Mouse (Mus musculus): ENCODE data around the gene Prom2.

The Prom2 gene

DNA sequence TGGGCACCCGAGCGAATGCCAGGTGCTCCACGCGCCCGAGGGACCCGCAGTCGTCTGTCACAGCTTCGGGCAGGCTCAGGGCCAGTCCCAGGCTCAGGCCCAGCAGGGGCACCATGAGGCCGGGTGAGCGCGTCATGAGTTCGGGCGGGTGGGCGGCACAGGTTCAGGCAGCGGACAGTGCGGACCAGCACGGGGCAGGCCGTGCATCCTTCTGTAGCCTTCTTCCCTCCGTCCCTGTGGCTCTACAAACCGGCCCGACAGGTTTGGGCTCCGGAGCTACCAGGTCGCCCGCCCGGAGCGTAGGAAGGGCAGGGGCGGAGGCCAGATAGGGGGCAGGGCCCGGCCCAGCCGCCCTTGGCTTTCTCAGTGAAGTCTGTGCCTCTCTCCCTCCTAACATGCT is at the start of gene Prom2:
Gene Prom2, minus strand, starts transcription at position 283 of the 400 bp plus-strand sequence.
- DNase-seq (ENCODE audit: low spot score), result peak; percentile 30

GRCm38 (mm10) chr2:127590840-127591239 is 49.6 kb upstream of the Prom2 start:
- DNase-seq (ENCODE audit: low spot score), result no peak

DNA sequence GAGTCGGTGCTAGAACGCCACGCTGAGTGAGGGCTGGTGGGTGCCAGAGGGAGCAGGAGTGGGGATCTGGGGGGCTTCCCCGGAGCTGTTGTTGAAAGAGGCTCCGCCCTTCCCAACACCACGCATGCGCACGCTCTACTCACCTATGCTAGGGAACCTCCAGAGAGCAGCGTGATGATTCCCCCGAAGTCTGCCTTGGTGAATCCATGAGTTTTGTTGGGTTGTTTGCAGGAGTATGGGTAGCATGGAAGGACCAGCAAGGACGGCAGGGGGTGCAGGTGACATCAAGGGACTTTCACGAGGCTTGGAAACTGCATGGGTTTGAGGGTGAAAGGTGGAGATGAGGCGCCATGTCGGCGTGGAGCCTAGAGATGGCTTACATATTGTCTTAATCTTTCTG is 48.9 kb upstream of the Prom2 start:
- DNase-seq (ENCODE audit: low spot score), result no peak

GRCm38 (mm10) chr2:127588897-127589296 is 47.6 kb upstream of the Prom2 start:
- DNase-seq (ENCODE audit: low spot score), result no peak

DNA sequence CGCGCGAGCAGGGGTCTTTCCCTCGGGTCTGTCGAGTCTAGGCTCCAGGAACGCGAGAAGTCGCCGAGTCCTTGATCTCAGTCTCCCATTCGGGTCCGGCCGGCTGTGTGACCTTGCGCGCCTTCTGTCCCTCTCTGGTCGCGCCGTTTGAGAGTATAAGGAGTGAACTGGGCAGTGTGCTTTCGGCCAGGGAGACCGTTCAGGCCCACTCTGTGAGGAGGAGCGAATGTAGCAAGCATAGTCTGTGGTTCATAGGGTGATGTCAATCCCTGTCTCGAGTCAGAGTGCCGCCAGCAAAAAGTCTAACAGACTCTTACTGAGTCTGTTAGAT is 46.2 kb upstream of the Prom2 start:
- DNase-seq (ENCODE audit: low spot score), result no peak

GRCm38 (mm10) chr2:127586694-127587513 is 45.6 kb upstream of the Prom2 start, which contains the start of the genes Zfp661 and Mrps5:
Gene Zfp661 (minus strand): TSS chr2:127587094.
Gene Mrps5 (plus strand): TSS chr2:127587222.
- peak; percentile 77 for DNase-seq (ENCODE audit: low spot score)

GRCm38 (mm10) chr2:127584436-127584858 is 43.2 kb upstream of the Prom2 start:
- DNase-seq (ENCODE audit: low spot score), result peak; percentile 95

- DNase-seq (ENCODE audit: low spot score), result no peak
Observed at GRCm38 (mm10) chr2:127573322-127573721, 32.1 kb upstream of the Prom2 start.

- DNase-seq (ENCODE audit: low spot score), result peak; percentile 76
Observed at GRCm38 (mm10) chr2:127559070-127559966, 18.1 kb upstream of the Prom2 start.

DNA sequence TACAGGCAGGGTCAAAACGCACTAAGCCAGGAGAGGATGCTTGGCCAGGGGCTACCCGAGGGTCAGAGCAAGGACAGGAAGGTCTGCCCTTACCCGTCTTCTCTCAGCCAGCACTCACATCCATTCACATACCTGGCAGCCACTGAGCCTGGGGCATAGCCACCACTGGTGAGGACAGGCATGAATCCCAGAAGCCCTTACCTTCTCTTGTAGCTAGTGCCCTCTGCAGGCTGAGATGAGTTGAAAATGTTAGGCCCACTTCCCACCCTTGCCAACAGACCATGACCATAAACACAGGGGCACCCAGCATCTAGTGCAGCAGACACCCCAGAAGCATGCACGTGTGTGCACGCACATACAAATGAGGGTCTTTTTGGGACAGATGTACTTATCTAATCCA is 9.8 kb upstream of the Prom2 start:
- DNase-seq (ENCODE audit: low spot score), result no peak

GRCm38 (mm10) chr2:127550446-127550845 is 9.2 kb upstream of the Prom2 start:
- no peak for DNase-seq (ENCODE audit: low spot score)

- DNase-seq (ENCODE audit: low spot score), result no peak
Observed at GRCm38 (mm10) chr2:127549711-127550110, 8.4 kb upstream of the Prom2 start.

- no peak for DNase-seq (ENCODE audit: low spot score)
Observed at GRCm38 (mm10) chr2:127548342-127549074, 7.2 kb upstream of the Prom2 start.

DNA sequence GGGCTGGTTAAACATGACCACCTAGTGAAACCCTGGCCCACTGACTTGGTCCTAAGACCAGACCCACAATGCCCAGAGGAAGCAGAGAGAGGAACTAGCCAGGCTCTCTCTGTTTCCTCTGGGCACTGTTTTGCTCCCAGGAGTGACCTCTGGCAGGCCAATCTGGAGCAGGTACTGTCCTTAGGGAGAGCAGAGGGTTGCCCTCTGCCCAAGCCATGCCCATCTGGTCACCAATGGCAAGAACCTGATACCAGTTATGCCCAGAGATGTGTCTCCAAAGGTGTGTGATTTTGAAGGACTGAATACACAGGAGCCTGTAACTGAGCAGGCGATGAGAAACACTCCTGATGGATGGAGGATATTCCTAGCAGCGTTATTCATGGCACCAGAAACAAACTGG is 430 bp upstream of the Prom2 start:
- no peak for DNase-seq (ENCODE audit: low spot score)

GRCm38 (mm10) chr2:127539494-127539893 is 1.8 kb downstream of the Prom2 start:
- no peak for DNase-seq (ENCODE audit: low spot score)

- no peak for DNase-seq (ENCODE audit: low spot score)
Observed at GRCm38 (mm10) chr2:127537548-127537947, 3.7 kb downstream of the Prom2 start.

DNA sequence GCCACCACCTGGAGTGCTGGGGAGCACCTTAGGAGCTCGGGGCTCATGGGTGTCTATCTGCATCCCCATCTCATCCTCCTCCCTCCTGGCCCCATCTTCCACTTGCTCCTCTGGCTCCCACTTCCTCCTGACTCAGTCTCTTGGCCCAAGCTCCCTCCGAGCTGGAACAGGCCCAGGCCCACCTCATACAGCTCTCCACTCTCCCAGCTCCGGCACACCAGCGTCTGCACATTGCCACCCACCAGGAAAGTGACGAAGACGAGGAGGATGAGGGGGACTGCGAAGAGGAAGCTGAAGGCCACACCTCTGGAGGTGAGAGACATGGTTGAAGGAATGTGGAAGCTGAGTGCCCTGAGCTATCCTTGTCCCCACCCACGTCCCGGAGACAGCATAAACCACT is 5.9 kb downstream of the Prom2 start:
- no peak for DNase-seq (ENCODE audit: low spot score)

- no peak for DNase-seq (ENCODE audit: low spot score)
Observed at GRCm38 (mm10) chr2:127532379-127532778, 8.9 kb downstream of the Prom2 start.

DNA sequence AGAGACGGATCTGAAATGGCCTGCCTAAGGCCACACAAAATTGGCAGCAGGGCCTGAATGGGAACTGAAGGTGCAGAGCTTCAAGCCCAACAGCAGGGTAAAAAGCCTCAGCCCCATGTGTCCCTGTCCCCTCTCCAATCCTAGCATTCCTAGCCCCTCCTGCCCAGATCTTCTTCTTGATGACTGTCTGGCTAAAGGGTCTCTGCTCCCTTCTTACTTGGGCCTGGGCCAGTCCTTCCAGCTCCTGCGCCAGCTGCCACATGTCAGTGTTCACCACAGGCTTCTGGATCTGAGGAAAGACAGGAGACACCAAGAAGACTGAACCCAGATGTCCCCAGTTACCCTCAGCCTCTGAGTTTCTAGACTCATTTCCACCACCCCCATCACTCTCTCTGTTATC is 9.7 kb downstream of the Prom2 start:
- no peak for DNase-seq (ENCODE audit: low spot score)

- no peak for DNase-seq (ENCODE audit: low spot score)
Observed at GRCm38 (mm10) chr2:127530418-127530817, 10.8 kb downstream of the Prom2 start.

- DNase-seq (ENCODE audit: low spot score), result no peak
Observed at GRCm38 (mm10) chr2:127525004-127525775, 16.1 kb downstream of the Prom2 start.
